Mouse (Mus musculus) cerebellum, adult 8-10 months (tissue): ENCODE measurements around the gene Scyl2.
"Not testable (repeated sequence)": the region's sequence is repeated elsewhere in the genome, so short reads cannot be mapped to it uniquely, and the experiment has no call there.

Experiments used
- DNase-seq: peaks from one replicate; pipeline ENCODE4 v3.0.0; 2022

The Scyl2 gene

GRCm38 (mm10) chr10:89686139-89686808 is at the start of gene Scyl2:
Scyl2 (minus strand) TSS chr10:89686285.
- peak; percentile 97 for DNase-seq

- DNase-seq: peak; percentile 89
Observed at GRCm38 (mm10) chr10:89732001-89732794, 46.1 kb upstream of the Scyl2 start, which contains the start of gene Actr6. Actr6 (minus strand) TSS chr10:89732295.

GRCm38 (mm10) chr10:89731341-89731740 is 45.3 kb upstream of the Scyl2 start:
- DNase-seq: no peak

- DNase-seq: no peak
Observed at GRCm38 (mm10) chr10:89730386-89730785, 44.3 kb upstream of the Scyl2 start.

GRCm38 (mm10) chr10:89722247-89723195 is 36.4 kb upstream of the Scyl2 start:
- DNase-seq: no peak

GRCm38 (mm10) chr10:89720796-89721195 is 34.7 kb upstream of the Scyl2 start:
- no peak for DNase-seq

GRCm38 (mm10) chr10:89720252-89720651 is 34.2 kb upstream of the Scyl2 start:
- no peak for DNase-seq

GRCm38 (mm10) chr10:89714910-89715309 is 28.8 kb upstream of the Scyl2 start:
- DNase-seq: no peak

GRCm38 (mm10) chr10:89708720-89709119 is 22.6 kb upstream of the Scyl2 start:
- no peak for DNase-seq

- DNase-seq: no peak
Observed at GRCm38 (mm10) chr10:89707397-89707796, 21.3 kb upstream of the Scyl2 start.

- no peak for DNase-seq
Observed at GRCm38 (mm10) chr10:89703042-89703441, 17.0 kb upstream of the Scyl2 start.

GRCm38 (mm10) chr10:89697956-89698355 is 11.9 kb upstream of the Scyl2 start:
- DNase-seq: no peak

GRCm38 (mm10) chr10:89696270-89696669 is 10.2 kb upstream of the Scyl2 start:
- not testable (repeated sequence) for DNase-seq

- no peak for DNase-seq
Observed at GRCm38 (mm10) chr10:89695194-89695911, 9.3 kb upstream of the Scyl2 start.

- no peak for DNase-seq
Observed at GRCm38 (mm10) chr10:89690021-89690420, 3.9 kb upstream of the Scyl2 start.

GRCm38 (mm10) chr10:89687455-89687854 is 1.4 kb upstream of the Scyl2 start:
- DNase-seq: no peak

GRCm38 (mm10) chr10:89685391-89686138 is 520 bp downstream of the Scyl2 start:
- DNase-seq: no peak

GRCm38 (mm10) chr10:89682961-89683360 is 3.1 kb downstream of the Scyl2 start:
- DNase-seq: no peak

GRCm38 (mm10) chr10:89682157-89682556 is 3.9 kb downstream of the Scyl2 start:
- no peak for DNase-seq

GRCm38 (mm10) chr10:89681706-89682105 is 4.4 kb downstream of the Scyl2 start:
- no peak for DNase-seq

GRCm38 (mm10) chr10:89680517-89680916 is 5.6 kb downstream of the Scyl2 start:
- DNase-seq: no peak

GRCm38 (mm10) chr10:89679448-89679847 is 6.6 kb downstream of the Scyl2 start:
- DNase-seq: no peak
